Mouse (Mus musculus): ENCODE data around the gene Smyd1.
"Not testable (repeated sequence)": the region's sequence is repeated elsewhere in the genome, so short reads cannot be mapped to it uniquely, and the experiment has no call there.

GRCm38 (mm10) chr6:71267603-71268002 is 54.4 kb downstream of the Smyd1 start:
- TF ChIP-seq CTCF (IDR thresholded peaks at IDR 0.05; ENCODE audit: borderline replicate concordance, insufficient read depth, low read depth, low read length); POLR2A (IDR thresholded peaks at IDR 0.05; ENCODE audit: borderline replicate concordance, insufficient read depth, low read length): not testable (repeated sequence)

All from cerebellum, adult 2 months (tissue).